Mouse (Mus musculus) spleen, adult 2 months (tissue): ENCODE measurements around the gene Clstn2.

Source experiments
- CTCF ChIP-seq: fragments of 200-500 bp; IDR thresholded peaks from 2 replicates; pipeline ENCODE4 v1.5.1; 2011; ENCODE audit warnings: mild to moderate bottlenecking, inconsistent platforms; ENCODE audit not compliant: insufficient read depth, insufficient read length, insufficient replicate concordance; ENCODE audit errors: extremely low read depth
- POLR2A ChIP-seq: fragments of 200-500 bp; IDR thresholded peaks from 2 replicates; pipeline ENCODE4 v1.6.1; 2011; ENCODE audit warnings: low read depth, low read length, inconsistent platforms

DNA sequence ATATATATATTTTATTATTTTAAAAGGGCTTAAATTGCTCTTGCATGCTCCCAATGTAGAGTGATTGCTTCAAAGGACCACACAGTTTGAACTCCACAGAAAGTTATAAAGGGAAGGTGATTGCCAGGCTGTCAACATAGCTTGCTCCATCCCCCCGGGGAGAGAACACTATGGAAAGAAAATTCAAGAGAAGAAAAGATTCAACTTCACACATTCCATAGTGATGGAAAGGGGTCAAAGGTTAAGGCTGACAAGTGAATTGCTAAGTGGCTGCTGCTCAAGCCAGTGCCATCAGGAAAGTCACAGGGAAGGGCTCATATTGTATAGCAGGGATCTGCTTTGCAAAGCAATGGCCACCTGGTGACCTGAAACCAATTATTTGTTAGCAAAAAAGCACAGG is 360.8 kb downstream of the Clstn2 start:
- TF ChIP-seq CTCF (no peak), POLR2A (no peak)
